Mouse (Mus musculus) MEL (cell line): ENCODE data around the gene Coro7. TPM values are rescaled to one million over a fixed set of nuclear protein-coding genes. Genes with fewer than 3 reads are reported as not detected.

Source experiments
- DNase-seq: peaks from one replicate; pipeline ENCODE4 v3.0.0; 2011; ENCODE audit warnings: low read depth, low spot score
- H3K27ac ChIP-seq: 2 replicates; pipeline ENCODE4 v1.5.1; 2012; ENCODE audit warnings: low read depth, mild to moderate bottlenecking, control low read depth, low read length, moderate library complexity; ENCODE audit not compliant: control insufficient read depth
- H3K27me3 ChIP-seq, 2 experiments: fragments of 150-350 bp in 1 of 2; sonication (generic) in 1 of 2; 2 replicates each; pipeline ENCODE4 v1.6.1; 2012; ENCODE audit warnings: low read length in 2 of 2, mild to moderate bottlenecking in 2 of 2, improper control_type of control experiment in 1 of 2, moderate library complexity in 1 of 2; ENCODE audit not compliant: insufficient read depth in 2 of 2, control insufficient read depth in 1 of 2
- H3K36me3 ChIP-seq, 2 experiments: 2 replicates each; pipeline ENCODE4 v1.6.1; 2012 to 2014; ENCODE audit warnings: low read length in 2 of 2, improper control_type of control experiment in 1 of 2, inconsistent platforms in 1 of 2, mild to moderate bottlenecking in 1 of 2; ENCODE audit not compliant: insufficient read depth in 2 of 2, control insufficient read depth in 1 of 2
- H3K4me1 ChIP-seq, 2 experiments: fragments of 150-350 bp in 1 of 2; sonication (generic) in 1 of 2; 2 replicates each; pipeline ENCODE4 v1.6.1; 2012; ENCODE audit warnings: low read length in 2 of 2, improper control_type of control experiment in 1 of 2, mild to moderate bottlenecking in 1 of 2; ENCODE audit not compliant: insufficient read depth in 2 of 2, control insufficient read depth in 1 of 2
- H3K4me3 ChIP-seq, 2 experiments: fragments of 150-350 bp in 1 of 2; sonication (generic) in 1 of 2; 2 replicates each; pipeline ENCODE4 v1.5.1; 2012; ENCODE audit warnings: low read depth in 2 of 2, low read length in 2 of 2, mild to moderate bottlenecking in 2 of 2, moderate library complexity in 2 of 2, control low read depth in 1 of 2, improper control_type of control experiment in 1 of 2; ENCODE audit not compliant: control insufficient read depth in 1 of 2, insufficient read depth in 1 of 2
- H3K79me2 ChIP-seq: 2 replicates; pipeline ENCODE4 v1.6.1; 2012; ENCODE audit warnings: mild to moderate bottlenecking, low read length, moderate library complexity; ENCODE audit not compliant: control insufficient read depth, poor library complexity, insufficient read depth
- H3K9ac ChIP-seq: 2 replicates; pipeline ENCODE4 v1.6.1; 2012; ENCODE audit warnings: low read depth, mild to moderate bottlenecking, control low read depth, low read length, moderate library complexity; ENCODE audit not compliant: control insufficient read depth, poor library complexity, severe bottlenecking
- H3K9me3 ChIP-seq: fragments of 150-350 bp; sonication (generic); replicated peaks from 2 replicates; pipeline ENCODE4 v1.6.1; 2012; ENCODE audit warnings: mild to moderate bottlenecking, low read length, improper control_type of control experiment, moderate library complexity; ENCODE audit not compliant: insufficient read depth
- CHD1 ChIP-seq: IDR thresholded peaks from 2 replicates; pipeline ENCODE4 v1.6.1; 2012; ENCODE audit warnings: low read depth, mild to moderate bottlenecking, inconsistent platforms, low read length, improper control_type of control experiment
- GABPA ChIP-seq: IDR thresholded peaks from 2 replicates; pipeline ENCODE4 v1.6.1; 2012; ENCODE audit warnings: low read depth, mild to moderate bottlenecking, inconsistent platforms, low read length, improper control_type of control experiment, moderate library complexity
- HCFC1 ChIP-seq: IDR thresholded peaks from 2 replicates; pipeline ENCODE4 v1.6.1; 2012; ENCODE audit warnings: low read depth, mild to moderate bottlenecking, inconsistent platforms, low read length, improper control_type of control experiment, moderate library complexity
- KAT2A ChIP-seq: conservative IDR thresholded peaks from 2 replicates; pipeline ENCODE4 v1.6.1; 2012; ENCODE audit warnings: low read depth, low read length, improper control_type of control experiment, inconsistent platforms
- MAX ChIP-seq: IDR thresholded peaks from 2 replicates; pipeline ENCODE4 v1.6.1; 2011; ENCODE audit warnings: low read length, improper control_type of control experiment
- MAZ ChIP-seq: IDR thresholded peaks from 2 replicates; pipeline ENCODE4 v1.6.1; 2012; ENCODE audit warnings: low read depth, mild to moderate bottlenecking, inconsistent platforms, low read length, improper control_type of control experiment
- MXI1 ChIP-seq: IDR thresholded peaks from 2 replicates; pipeline ENCODE4 v1.6.1; 2011; ENCODE audit warnings: mild to moderate bottlenecking, low read depth, low read length, improper control_type of control experiment
- MYC ChIP-seq: IDR thresholded peaks from 2 replicates; pipeline ENCODE4 v1.6.1; 2011; ENCODE audit warnings: low read depth, mild to moderate bottlenecking, low read length, improper control_type of control experiment, moderate library complexity
- POLR2AphosphoS2 ChIP-seq: IDR thresholded peaks from 2 replicates; pipeline ENCODE4 v1.6.1; 2011; ENCODE audit warnings: low read length, improper control_type of control experiment
- SMC3 ChIP-seq: IDR thresholded peaks from 2 replicates; pipeline ENCODE4 v1.6.1; 2011; ENCODE audit warnings: low read depth, low read length, improper control_type of control experiment
- TAL1 ChIP-seq: IDR thresholded peaks from 2 replicates; pipeline ENCODE4 v1.6.1; 2012; ENCODE audit warnings: mild to moderate bottlenecking, inconsistent platforms, low read length, moderate library complexity, mixed read lengths
- TCF12 ChIP-seq: IDR thresholded peaks from 2 replicates; pipeline ENCODE4 v1.6.1; 2014; ENCODE audit warnings: low read depth, mild to moderate bottlenecking, inconsistent platforms, low read length, improper control_type of control experiment, moderate library complexity
- UBTF ChIP-seq: IDR thresholded peaks from 2 replicates; pipeline ENCODE4 v1.6.1; 2012; ENCODE audit warnings: low read depth, mild to moderate bottlenecking, inconsistent platforms, low read length, improper control_type of control experiment, moderate library complexity, borderline replicate concordance; ENCODE audit not compliant: insufficient read depth
- USF1 ChIP-seq: IDR thresholded peaks from 2 replicates; pipeline ENCODE4 v1.6.1; 2014; ENCODE audit warnings: low read depth, mild to moderate bottlenecking, inconsistent platforms, low read length, improper control_type of control experiment, moderate library complexity
- USF2 ChIP-seq, 2 experiments: IDR thresholded peaks; 2 replicates each; pipeline ENCODE4 v1.6.1; 2011 to 2012; ENCODE audit warnings: improper control_type of control experiment in 2 of 2, low read length in 2 of 2, borderline replicate concordance in 1 of 2, inconsistent platforms in 1 of 2, low read depth in 1 of 2, mild to moderate bottlenecking in 1 of 2; ENCODE audit not compliant: insufficient read depth in 1 of 2
- ZC3H11A ChIP-seq: IDR thresholded peaks from 2 replicates; pipeline ENCODE4 v1.6.1; 2012; ENCODE audit warnings: low read depth, mild to moderate bottlenecking, inconsistent platforms, low read length, improper control_type of control experiment
- ZKSCAN1 ChIP-seq: IDR thresholded peaks from 2 replicates; pipeline ENCODE4 v1.6.1; 2012; ENCODE audit warnings: low read depth, mild to moderate bottlenecking, inconsistent platforms, low read length, improper control_type of control experiment, moderate library complexity
- polyA plus RNA-seq, 2 experiments: library from polyadenylated mRNA; stranded (reverse) in 1 of 2; unstranded in 1 of 2; fragments of >175 nt in 1 of 2; fragments of >200 nt in 1 of 2; gene quantifications; 2 replicates each; pipeline versions ENCODE4 v1.2.1 to v1.2.4; 2012; ENCODE audit warnings: low replicate concordance in 2 of 2, low read depth in 1 of 2; ENCODE audit not compliant: insufficient read length in 2 of 2, insufficient read depth in 1 of 2, missing spikeins in 1 of 2
- total RNA-seq: library from RNA; depleted of rRNA; stranded (reverse); fragments of 300-350 nt; gene quantifications from 2 replicates; pipeline ENCODE4 v1.2.3, GENCODE M21; 2012

Gene Coro7
- total and polyA plus RNA-seq, 3 experiments = 9.8 to 38.3 TPM; not detected in 1

GRCm38 (mm10) chr16:4649692-4650091 is 29.9 kb downstream of the Coro7 start:
- Histone ChIP-seq H3K27ac (no peak overlapping the region), H3K9ac (no peak overlapping the region), H3K4me3 (no peak overlapping the region), H3K79me2 (no peaks in the 10 kb centered on the region), H3K27me3 (no peaks in the 10 kb centered on the region), H3K36me3 (no peaks in the 10 kb centered on the region), H3K9me3 (no peaks in the 10 kb centered on the region), H3K4me1 (no peaks in the 10 kb centered on the region)
- no peak for TF ChIP-seq TCF12
- TF ChIP-seq UBTF = no peak
- TF ChIP-seq MAZ = no peak
- no peak for TF ChIP-seq HCFC1
- TF ChIP-seq MXI1 = no peak
- TF ChIP-seq USF1 = no peak
- no peak for TF ChIP-seq POLR2AphosphoS2
- TF ChIP-seq USF2 (IDR thresholded peaks at IDR 0.05; ENCODE audit: borderline replicate concordance in 1 of 2, insufficient read depth in 1 of 2, low read depth in 1 of 2, low read length in 2 of 2) = no peak
- no peak for TF ChIP-seq ZKSCAN1
- no peak for TF ChIP-seq TAL1
- no peak for DNase-seq

- no peaks in the 10 kb centered on the region for H3K36me3 ChIP-seq
- H3K9ac ChIP-seq = no peak overlapping the region
- no peaks in the 10 kb centered on the region for H3K4me1 ChIP-seq
- H3K9me3 ChIP-seq = no peaks in the 10 kb centered on the region
- no peaks in the 10 kb centered on the region for H3K79me2 ChIP-seq
- no peak overlapping the region for H3K4me3 ChIP-seq
- H3K27me3 ChIP-seq = no peaks in the 10 kb centered on the region
- TF ChIP-seq GABPA (no peak), KAT2A (no peak), SMC3 (no peak), ZC3H11A (no peak), MXI1 (no peak)
- H3K27ac ChIP-seq = no peak overlapping the region
- no peak for DNase-seq
These were observed 30.4 kb downstream of the Coro7 start for GRCm38 (mm10) chr16:4649211-4649610.

GRCm38 (mm10) chr16:4648416-4649023 is 31.1 kb downstream of the Coro7 start:
- Histone ChIP-seq H3K4me3 (no peak overlapping the region), H3K9me3 (no peaks in the 10 kb centered on the region), H3K9ac (no peak overlapping the region), H3K79me2 (no peaks in the 10 kb centered on the region), H3K36me3 (no peaks in the 10 kb centered on the region), H3K27me3 (no peaks in the 10 kb centered on the region), H3K4me1 (no peaks in the 10 kb centered on the region), H3K27ac (no peak overlapping the region)
- no peak for DNase-seq
- no peak for TF ChIP-seq MYC
- no peak for TF ChIP-seq MAX
- TF ChIP-seq CHD1 = no peak
- TF ChIP-seq UBTF = no peak
